ENCODE assay signal across 19 mouse cellular contexts in the genomic region with DNA sequence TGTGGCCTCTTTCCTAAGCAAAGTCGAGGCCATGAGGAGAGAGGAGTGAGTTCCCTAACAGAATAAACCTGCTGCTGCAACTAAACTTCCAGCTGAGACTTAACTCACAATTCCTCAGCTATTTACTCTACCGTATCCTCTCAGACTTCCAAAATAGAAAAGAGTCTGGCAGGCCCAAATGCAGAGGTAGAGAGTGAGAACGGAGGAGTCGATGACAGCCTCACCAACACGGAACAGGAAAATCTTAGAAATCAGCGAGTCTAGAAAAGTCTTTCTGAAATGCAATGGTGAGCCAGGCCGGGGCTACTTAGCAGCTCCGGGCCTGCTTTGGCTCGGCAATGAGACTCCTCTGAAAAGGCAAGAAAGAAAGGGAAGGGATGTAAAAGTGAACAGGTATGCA.
"Had no signal": no experiment of that assay in that cellular context is flagged by ENCODE, and none has a peak within 500 bp of the region (broad histone marks: within the 10 kb centered on the region; RNA-seq: fewer than 3 reads in every experiment).

No protein-coding gene starts in this region.

- H3K4me1 ChIP-seq: liver, embryonic 13.5 days; liver, embryonic 15.5 days; lung, embryonic 15.5 days; megakaryocyte, embryonic 14.5 days; midbrain, embryonic 13.5 days; midbrain, embryonic 15.5 days; neural tube, embryonic 12.5 days had no signal

- H3K36me3 ChIP-seq: liver, embryonic 13.5 days; liver, embryonic 15.5 days; lung, embryonic 15.5 days; midbrain, embryonic 13.5 days; midbrain, embryonic 15.5 days; neural tube, embryonic 12.5 days had no signal

- H3K27me3 ChIP-seq: liver, embryonic 13.5 days; liver, embryonic 15.5 days; lung, embryonic 15.5 days; megakaryocyte, embryonic 14.5 days; midbrain, embryonic 13.5 days; midbrain, embryonic 15.5 days; neural tube, embryonic 12.5 days had no signal

- H3K27ac ChIP-seq: liver, embryonic 13.5 days; liver, embryonic 15.5 days; lung, embryonic 15.5 days; macrophage; midbrain, embryonic 13.5 days; midbrain, embryonic 15.5 days; neural tube, embryonic 12.5 days had no signal

- H3K4me2 ChIP-seq: liver, embryonic 13.5 days; liver, embryonic 15.5 days; lung, embryonic 15.5 days; midbrain, embryonic 11.5 days; midbrain, embryonic 13.5 days; midbrain, embryonic 15.5 days; neural tube, embryonic 12.5 days had no signal

- DNase-seq: liver, embryonic 13.5 days; liver, postnatal 0 days; lung, adult 2 months; lung, postnatal 14 days; lung, postnatal 36 days; retina, postnatal 1 day; spleen, adult 18-20 months; thymus, adult 2 months; thymus, postnatal 25 days; thymus, postnatal 4 days had no signal

- H3K9ac ChIP-seq: liver, embryonic 13.5 days; liver, embryonic 15.5 days; liver, postnatal 0 days; lung, embryonic 15.5 days; midbrain, embryonic 13.5 days; midbrain, embryonic 15.5 days; neural tube, embryonic 12.5 days had no signal

- ATAC-seq: liver, postnatal 0 days; lung, postnatal 0 days; midbrain, embryonic 13.5 days; midbrain, embryonic 15.5 days had no signal

- H3K9me3 ChIP-seq: liver, embryonic 13.5 days; liver, embryonic 15.5 days; lung, embryonic 15.5 days; megakaryocyte, embryonic 14.5 days; midbrain, embryonic 13.5 days; midbrain, embryonic 15.5 days; neural tube, embryonic 12.5 days had no signal

- H3K4me3 ChIP-seq: liver, embryonic 13.5 days; liver, embryonic 15.5 days; lung, embryonic 15.5 days; megakaryocyte, embryonic 14.5 days; midbrain, embryonic 13.5 days; midbrain, embryonic 15.5 days; neural tube, embryonic 12.5 days had no signal
